Comparison of ENCODE assay signal across 11 mouse cellular contexts in genomic region chr8:28559881-28560280, GRCm38 (mm10).
DNase-seq lines count a peak whose midpoint lies in the region; TF ChIP-seq lines count a peak whose summit lies in the region.
"Had no signal": no experiment of that assay in that cellular context is flagged by ENCODE, and none has a peak within 500 bp of the region (broad histone marks: within the 10 kb centered on the region; RNA-seq: fewer than 3 reads in every experiment).

No protein-coding gene starts in this region.

- H3K4me3 ChIP-seq in limb, embryonic 10.5 days = no peak overlapping the region
- H3K4me3 ChIP-seq in thymus, adult 2 months (ENCODE audit: control insufficient read depth, insufficient read depth, low read length) = no peak overlapping the region

- no peaks in the 10 kb centered on the region for H3K9me3 ChIP-seq in limb, embryonic 10.5 days (replicated peaks)

- DNase-seq in gastrocnemius, postnatal 14 days = peak; percentile 17
- DNase-seq in gastrocnemius, adult 18-20 months (ENCODE audit: low spot score) = no peak
- DNase-seq in kidney, postnatal 4 days = peak; percentile 25 to 27
- no peak for DNase-seq in kidney, postnatal 25 days
- DNase-seq in embryo, embryonic 11 days = peak; percentile 40
- peak; percentile 37 for DNase-seq in limb, embryonic 10.5 days (ENCODE audit: low spot score)
- no peak for DNase-seq in thymus, adult 2 months
- DNase-seq in adipocyte (ENCODE audit: low spot score) = no peak
- DNase-seq: kidney, adult 11 months; lung, postnatal 4 days; thymus, postnatal 14 days had no signal

- no peaks in the 10 kb centered on the region for H3K27me3 ChIP-seq in limb, embryonic 10.5 days (ENCODE audit: low read depth, poor library complexity, severe bottlenecking)
- H3K27me3 ChIP-seq in thymus, adult 2 months (ENCODE audit: control insufficient read depth, insufficient read depth, low read length) = no peaks in the 10 kb centered on the region

- no peak for TF ChIP-seq POLR2A in thymus, adult 2 months (IDR thresholded peaks at IDR 0.05; ENCODE audit: control insufficient read depth, extremely low read depth, insufficient read depth, low read length, poor library complexity)

- peaks cover 7% of the 10 kb centered on the region for H3K4me1 ChIP-seq in limb, embryonic 10.5 days
- H3K4me1 ChIP-seq in thymus, adult 2 months (replicated peaks; ENCODE audit: control insufficient read depth, insufficient read depth, low read length) = no peaks in the 10 kb centered on the region

- 52% methylated on average over 9 of the region's 9 CpGs for WGBS in limb, embryonic 10.5 days
- 68% methylated on average over 9 of the region's 9 CpGs for WGBS in thymus, adult 2 months

- H3K27ac ChIP-seq in limb, embryonic 10.5 days = no peak overlapping the region
- no peak overlapping the region for H3K27ac ChIP-seq in thymus, adult 2 months (ENCODE audit: control insufficient read depth, insufficient read depth, low read length)

- no peaks in the 10 kb centered on the region for H3K36me3 ChIP-seq in limb, embryonic 10.5 days
- no peaks in the 10 kb centered on the region for H3K36me3 ChIP-seq in thymus, adult 2 months (ENCODE audit: control insufficient read depth, insufficient read depth, low read length)

- intact Hi-C loops in gastrocnemius, postnatal 14 days (cut with DNase I; ENCODE audit: low total_unique reads) = no loop called here

- TF ChIP-seq CTCF in thymus, adult 2 months (IDR thresholded peaks at IDR 0.05; ENCODE audit: borderline replicate concordance, control insufficient read depth, extremely low read depth, insufficient read depth, low read length, poor library complexity) = no peak

Comparison
In these comparisons a context has a peak if more than half of its experiments do, and no peak if none do; other contexts are left out.
1. DNase-seq: peak in gastrocnemius, postnatal 14 days (single experiment), kidney, postnatal 4 days (2 of 2), embryo, embryonic 11 days (single experiment) and limb, embryonic 10.5 days (single experiment); none in gastrocnemius, adult 18-20 months (single experiment), kidney, postnatal 25 days (0 of 2), thymus, adult 2 months (single experiment) and adipocyte (single experiment).